Mouse (Mus musculus) forebrain, embryonic 15.5 days (tissue): ENCODE data around the gene Tnfaip6. TPM values are rescaled to one million over a fixed set of nuclear protein-coding genes. Genes with fewer than 3 reads are reported as not detected.

Experiments
- ATAC-seq: fragments of 200-750 bp; cut with Nextera tagmentation; replicated peaks from 2 replicates; pipeline ENCODE4 v1.8.0; 2017; ENCODE audit warnings: mild to moderate bottlenecking, moderate TSS enrichment, moderate library complexity
- H3K27ac ChIP-seq: fragments of 300-500 bp; sonication (generic); replicated peaks from 2 replicates; pipeline ENCODE4 v1.5.1; 2015; ENCODE audit warnings: mild to moderate bottlenecking, inconsistent platforms
- H3K27me3 ChIP-seq: fragments of 300-500 bp; sonication (generic); 2 replicates; pipeline ENCODE4 v1.6.1; 2015; ENCODE audit warnings: inconsistent platforms
- H3K36me3 ChIP-seq: fragments of 300-500 bp; sonication (generic); 2 replicates; pipeline ENCODE4 v1.6.1; 2015; ENCODE audit warnings: mild to moderate bottlenecking, inconsistent platforms
- H3K4me1 ChIP-seq: fragments of 300-500 bp; sonication (generic); 2 replicates; pipeline ENCODE4 v1.6.1; 2015; ENCODE audit warnings: inconsistent platforms
- H3K4me2 ChIP-seq: fragments of 300-500 bp; sonication (generic); replicated peaks from 2 replicates; pipeline ENCODE4 v1.6.1; 2015; ENCODE audit warnings: mild to moderate bottlenecking, inconsistent platforms
- H3K4me3 ChIP-seq: fragments of 300-500 bp; sonication (generic); 2 replicates; pipeline ENCODE4 v1.5.1; 2015; ENCODE audit warnings: mild to moderate bottlenecking, inconsistent platforms
- H3K9ac ChIP-seq: fragments of 300-500 bp; sonication (generic); replicated peaks from 2 replicates; pipeline ENCODE4 v1.6.1; 2015; ENCODE audit warnings: mild to moderate bottlenecking, inconsistent platforms
- H3K9me3 ChIP-seq: fragments of 300-500 bp; sonication (generic); 2 replicates; pipeline ENCODE4 v1.6.1; 2016; ENCODE audit warnings: inconsistent platforms
- WGBS: fragments of 180-500 bp; shearing (Covaris S2); methylation state at CpG from one replicate; pipeline ENCODE4 v1.1.7; 2015; ENCODE audit warnings: mixed read lengths; 5-methylcytosine and 5-hydroxymethylcytosine counted together
- polyA plus RNA-seq: library from polyadenylated mRNA; unstranded; fragments of >200 nt; fragmentation: Nextera tagmentation; extraction: Ambion mirVana; gene quantifications from 2 replicates; pipeline ENCODE4 v1.2.1, GENCODE M21; 2015

The Tnfaip6 gene
- polyA plus RNA-seq, 1 experiment from 2014 or later, result 6.4 TPM

GRCm38 (mm10) chr2:52034601-52035000 lies 3.2 kb upstream of the Tnfaip6 start:
- H3K4me1 ChIP-seq, result peaks cover 17% of the 10 kb centered on the region
- no peak overlapping the region for H3K9ac ChIP-seq
- H3K4me3 ChIP-seq, result no peak overlapping the region
- 84% methylated on average over 4 of the region's 4 CpGs for WGBS
- no peaks in the 10 kb centered on the region for H3K9me3 ChIP-seq
- no peaks in the 10 kb centered on the region for H3K36me3 ChIP-seq
- H3K27me3 ChIP-seq, result no peaks in the 10 kb centered on the region
- no peak overlapping the region for H3K4me2 ChIP-seq
- ATAC-seq, result no peak
- H3K27ac ChIP-seq, result no peak overlapping the region

- no peaks in the 10 kb centered on the region for H3K27me3 ChIP-seq
- no peak overlapping the region for H3K27ac ChIP-seq
- no peak overlapping the region for H3K9ac ChIP-seq
- H3K4me1 ChIP-seq, result peaks cover 17% of the 10 kb centered on the region
- no peak overlapping the region for H3K4me2 ChIP-seq
- no peaks in the 10 kb centered on the region for H3K36me3 ChIP-seq
- no peak overlapping the region for H3K4me3 ChIP-seq
- no peak for ATAC-seq
- no peaks in the 10 kb centered on the region for H3K9me3 ChIP-seq
- WGBS, result 71% methylated on average over 4 of the region's 4 CpGs
These were observed 2.7 kb upstream of the Tnfaip6 start for GRCm38 (mm10) chr2:52035144-52035543.

GRCm38 (mm10) chr2:52036929-52037595 lies 747 bp upstream of the Tnfaip6 start:
- WGBS, result 34% methylated on average over 10 of the region's 11 CpGs
- peak; percentile 78 for ATAC-seq
- Histone ChIP-seq H3K4me3 (no peak overlapping the region), H3K9ac (no peak overlapping the region), H3K27ac (no peak overlapping the region), H3K36me3 (no peaks in the 10 kb centered on the region), H3K9me3 (no peaks in the 10 kb centered on the region), H3K4me2 (peak overlapping the region; percentile 62), H3K27me3 (no peaks in the 10 kb centered on the region), H3K4me1 (peaks cover 17% of the 10 kb centered on the region)

DNA sequence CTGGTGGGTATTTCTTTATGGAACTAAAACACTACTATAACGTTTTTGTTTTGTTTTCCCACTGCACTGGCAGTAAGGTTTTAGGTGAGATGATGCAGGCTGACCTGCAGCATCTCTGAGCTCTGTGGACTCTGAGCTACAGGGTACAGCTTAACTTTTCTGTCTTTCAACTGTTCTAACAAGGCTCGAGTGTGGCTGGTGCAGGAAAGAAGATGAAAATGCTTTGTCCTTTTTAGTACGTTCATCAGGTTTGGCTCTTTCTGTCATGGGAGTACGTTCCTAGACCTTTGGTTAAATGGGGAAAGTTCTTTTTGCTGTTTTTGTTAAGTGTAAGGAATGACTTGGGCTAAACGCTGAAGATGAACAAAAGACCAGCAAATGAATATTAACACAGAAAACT lies 749 bp downstream of the Tnfaip6 start:
- WGBS, result 18% methylated on average over 5 of the region's 5 CpGs
- Histone ChIP-seq H3K4me2 (peak overlapping the region; percentile 62), H3K4me1 (peaks cover 17% of the 10 kb centered on the region), H3K9me3 (no peaks in the 10 kb centered on the region), H3K27ac (no peak overlapping the region), H3K9ac (0 out of 2 replicates have a peak overlapping the region, but pooled peaks have one; percentile 20), H3K36me3 (no peaks in the 10 kb centered on the region), H3K4me3 (peak overlapping the region; percentile 45), H3K27me3 (no peaks in the 10 kb centered on the region)
- no peak for ATAC-seq

GRCm38 (mm10) chr2:52039083-52039801 lies 1.4 kb downstream of the Tnfaip6 start:
- Histone ChIP-seq H3K36me3 (0 out of 2 replicates have a peak, but pooled peaks cover 4% of the 10 kb centered on the region), H3K4me2 (peak overlapping the region; percentile 62), H3K4me1 (peaks cover 17% of the 10 kb centered on the region), H3K27me3 (no peaks in the 10 kb centered on the region), H3K27ac (no peak overlapping the region), H3K4me3 (peak overlapping the region; percentile 9; the same call in 1 of the 2 replicates), H3K9ac (no peak overlapping the region), H3K9me3 (no peaks in the 10 kb centered on the region)
- ATAC-seq, result no peak
- 27% methylated on average over 8 of the region's 8 CpGs for WGBS

DNA sequence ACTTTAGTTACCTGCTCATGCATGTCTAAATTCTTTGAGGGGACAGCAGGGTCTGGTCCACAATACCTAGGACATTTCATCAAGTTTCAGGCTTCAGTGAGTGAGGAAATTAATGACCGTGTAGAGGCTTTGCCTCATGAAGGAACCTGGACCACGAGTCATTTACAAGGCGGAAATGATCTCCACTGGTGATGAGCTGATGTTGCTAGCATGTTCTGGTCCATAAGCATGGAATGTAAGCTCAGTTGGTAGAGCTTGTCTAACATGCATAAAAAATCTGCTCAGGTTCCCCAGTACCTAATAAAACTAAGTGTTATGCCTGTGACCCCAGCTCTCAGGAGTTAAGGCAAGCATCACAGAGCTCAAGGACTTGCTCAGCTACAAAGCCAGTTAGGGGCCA lies 4.3 kb downstream of the Tnfaip6 start:
- Histone ChIP-seq H3K9ac (no peak overlapping the region), H3K4me1 (peaks cover 14% of the 10 kb centered on the region), H3K4me3 (no peak overlapping the region), H3K27ac (no peak overlapping the region), H3K27me3 (no peaks in the 10 kb centered on the region), H3K4me2 (no peak overlapping the region), H3K9me3 (no peaks in the 10 kb centered on the region), H3K36me3 (0 out of 2 replicates have a peak, but pooled peaks cover 4% of the 10 kb centered on the region)
- no peak for ATAC-seq
- 88% methylated on average over 3 of the region's 3 CpGs for WGBS

- no peaks in the 10 kb centered on the region for H3K9me3 ChIP-seq
- no peak overlapping the region for H3K9ac ChIP-seq
- peaks cover 10% of the 10 kb centered on the region for H3K4me1 ChIP-seq
- no peak overlapping the region for H3K27ac ChIP-seq
- H3K36me3 ChIP-seq, result 0 out of 2 replicates have a peak, but pooled peaks cover 4% of the 10 kb centered on the region
- 81% methylated on average over 5 of the region's 5 CpGs for WGBS
- no peak overlapping the region for H3K4me3 ChIP-seq
- no peak for ATAC-seq
- no peaks in the 10 kb centered on the region for H3K27me3 ChIP-seq
- no peak overlapping the region for H3K4me2 ChIP-seq
These were observed 4.9 kb downstream of the Tnfaip6 start for GRCm38 (mm10) chr2:52042714-52043113.

- Histone ChIP-seq H3K36me3 (0 out of 2 replicates have a peak, but pooled peaks cover 4% of the 10 kb centered on the region), H3K4me1 (peaks cover 5% of the 10 kb centered on the region), H3K27me3 (no peaks in the 10 kb centered on the region), H3K27ac (no peak overlapping the region), H3K4me2 (no peak overlapping the region), H3K4me3 (no peak overlapping the region), H3K9me3 (no peaks in the 10 kb centered on the region), H3K9ac (no peak overlapping the region)
- no peak for ATAC-seq
- WGBS, result 75% methylated on average over 11 of the region's 11 CpGs
These were observed 5.7 kb downstream of the Tnfaip6 start for GRCm38 (mm10) chr2:52043485-52043884.

- WGBS, result 88% methylated on average over 5 of the region's 5 CpGs
- no peaks in the 10 kb centered on the region for H3K27me3 ChIP-seq
These were observed 8.2 kb downstream of the Tnfaip6 start for GRCm38 (mm10) chr2:52046032-52046431.

DNA sequence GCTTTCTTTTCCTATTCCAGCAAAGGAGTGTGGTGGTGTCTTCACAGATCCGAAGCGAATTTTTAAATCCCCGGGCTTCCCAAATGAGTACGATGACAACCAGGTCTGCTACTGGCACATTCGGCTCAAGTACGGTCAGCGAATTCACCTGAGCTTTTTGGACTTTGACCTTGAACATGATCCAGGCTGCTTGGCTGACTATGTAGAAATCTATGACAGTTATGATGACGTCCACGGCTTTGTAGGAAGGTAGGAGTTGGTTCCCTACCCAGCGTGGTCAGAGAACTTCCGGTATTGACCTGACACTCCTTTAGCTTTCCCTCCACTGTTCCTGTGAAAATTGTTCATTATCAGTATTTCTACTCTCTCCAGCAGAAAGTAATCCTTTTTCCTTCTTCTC lies 13.0 kb downstream of the Tnfaip6 start:
- ATAC-seq, result no peak
- H3K9me3 ChIP-seq, result no peaks in the 10 kb centered on the region
- WGBS, result 96% methylated on average over 11 of the region's 11 CpGs
- peaks cover 3% of the 10 kb centered on the region; the same call in 1 of the 2 replicates for H3K4me1 ChIP-seq
- H3K4me2 ChIP-seq, result no peak overlapping the region
- H3K9ac ChIP-seq, result no peak overlapping the region
- H3K4me3 ChIP-seq, result no peak overlapping the region
- H3K36me3 ChIP-seq, result no peaks in the 10 kb centered on the region
- no peaks in the 10 kb centered on the region for H3K27me3 ChIP-seq
- H3K27ac ChIP-seq, result no peak overlapping the region

More at GRCm38 (mm10) chr2:52046032-52046431, 8.2 kb downstream of the Tnfaip6 start:
- Histone ChIP-seq H3K9ac (no peak overlapping the region), H3K4me2 (no peak overlapping the region), H3K36me3 (0 out of 2 replicates have a peak, but pooled peaks cover 4% of the 10 kb centered on the region), H3K27ac (no peak overlapping the region), H3K9me3 (no peaks in the 10 kb centered on the region), H3K4me1 (no peaks in the 10 kb centered on the region), H3K4me3 (no peak overlapping the region)
- ATAC-seq, result no peak

DNA sequence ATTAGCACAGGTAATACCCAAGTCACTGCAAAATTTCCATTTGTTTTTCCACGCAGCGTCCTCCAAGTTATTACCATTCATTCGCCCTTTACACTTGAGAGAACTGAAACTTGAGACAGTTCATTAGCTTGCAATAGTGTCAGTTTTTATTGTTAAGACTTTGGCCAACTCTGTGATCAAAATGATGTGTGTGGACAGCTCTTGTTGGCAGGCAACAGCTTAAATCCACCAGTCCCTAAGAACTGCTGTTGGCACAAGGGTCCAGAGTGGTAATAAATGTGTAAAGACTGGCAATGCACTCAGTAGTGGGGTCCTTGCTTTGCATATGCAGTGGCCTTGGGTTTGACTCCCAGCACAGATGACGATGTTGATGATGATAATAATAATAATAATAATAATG lies 14.5 kb downstream of the Tnfaip6 start:
- H3K4me3 ChIP-seq, result no peak overlapping the region
- WGBS, result 44% methylated on average over 4 of the region's 4 CpGs
- no peaks in the 10 kb centered on the region for H3K9me3 ChIP-seq
- peaks cover 3% of the 10 kb centered on the region; the same call in 1 of the 2 replicates for H3K4me1 ChIP-seq
- H3K9ac ChIP-seq, result no peak overlapping the region
- no peaks in the 10 kb centered on the region for H3K27me3 ChIP-seq
- peak; percentile 61; the same call in 1 of the 2 replicates for ATAC-seq
- no peak overlapping the region for H3K4me2 ChIP-seq
- no peaks in the 10 kb centered on the region for H3K36me3 ChIP-seq
- H3K27ac ChIP-seq, result no peak overlapping the region

GRCm38 (mm10) chr2:52053502-52053901 lies 15.7 kb downstream of the Tnfaip6 start:
- Histone ChIP-seq H3K36me3 (no peaks in the 10 kb centered on the region), H3K9me3 (no peaks in the 10 kb centered on the region), H3K9ac (no peak overlapping the region), H3K4me3 (no peak overlapping the region), H3K4me2 (no peak overlapping the region), H3K4me1 (peaks cover 3% of the 10 kb centered on the region; the same call in 1 of the 2 replicates), H3K27me3 (no peaks in the 10 kb centered on the region), H3K27ac (no peak overlapping the region)
- WGBS, result 53% methylated on average over 5 of the region's 5 CpGs
- ATAC-seq, result no peak
